Mouse (Mus musculus) small intestine, adult 2 months (tissue): Measurements from ENCODE around the gene Adam33.

Source experiments
- CTCF ChIP-seq: fragments of 200-500 bp; IDR thresholded peaks from 2 replicates; pipeline ENCODE4 v1.5.1; 2012; ENCODE audit warnings: low read depth, mild to moderate bottlenecking, control low read depth, inconsistent platforms, low read length, moderate library complexity, mixed read lengths; ENCODE audit not compliant: insufficient replicate concordance, insufficient read length; ENCODE audit errors: extremely low read depth
- POLR2A ChIP-seq: fragments of 200-500 bp; IDR thresholded peaks from 2 replicates; pipeline ENCODE4 v1.6.1; 2012; ENCODE audit warnings: low read depth, mild to moderate bottlenecking, control low read depth, inconsistent platforms, low read length, moderate library complexity

DNA sequence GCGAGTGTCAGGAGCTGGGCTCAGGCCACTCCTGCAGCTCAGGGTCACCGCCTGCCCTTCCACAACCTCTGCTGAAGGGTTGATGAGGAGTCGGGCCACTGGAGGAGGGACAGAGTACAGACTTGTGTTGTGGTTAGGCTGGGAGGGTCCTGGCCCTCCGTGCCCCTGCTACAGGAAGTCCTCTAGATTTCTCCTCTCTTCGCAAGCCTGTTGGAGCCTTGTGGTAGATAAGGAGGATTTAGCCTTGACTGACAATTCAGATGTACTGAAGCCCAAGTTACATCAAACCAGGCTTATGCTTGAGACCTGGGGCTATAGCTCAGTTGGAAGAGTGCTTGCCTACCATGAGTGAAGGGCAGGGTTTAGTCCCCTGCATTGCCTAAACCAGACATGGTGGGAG, 16.9 kb upstream of the Adam33 start:
- TF ChIP-seq CTCF, result no peak
- no peak for TF ChIP-seq POLR2A
